Mouse (Mus musculus) right cerebral cortex, postnatal 25 days (tissue): ENCODE data around the gene Coro1a.

ENCODE experiments used
- DNase-seq: peaks from one replicate; pipeline ENCODE4 v3.0.0; 2022

Gene Coro1a

GRCm38 (mm10) chr7:126679683-126680082, 27.9 kb downstream of the Coro1a start:
- no peak for DNase-seq

- DNase-seq, result no peak
Observed at GRCm38 (mm10) chr7:126678545-126679341, 28.8 kb downstream of the Coro1a start.

- no peak for DNase-seq
Observed at GRCm38 (mm10) chr7:126676631-126677220, 30.9 kb downstream of the Coro1a start.

GRCm38 (mm10) chr7:126676207-126676606, 31.4 kb downstream of the Coro1a start, which contains the start of gene Sult1a1:
Gene Sult1a1 (minus strand): TSS chr7:126676432.
- DNase-seq, result no peak

- no peak for DNase-seq
Observed at GRCm38 (mm10) chr7:126675104-126675503, 32.5 kb downstream of the Coro1a start.

GRCm38 (mm10) chr7:126672111-126672510, 35.5 kb downstream of the Coro1a start:
- no peak for DNase-seq

- no peak for DNase-seq
Observed at GRCm38 (mm10) chr7:126670152-126670551, 37.4 kb downstream of the Coro1a start.

GRCm38 (mm10) chr7:126668452-126668851, 39.1 kb downstream of the Coro1a start:
- no peak for DNase-seq

GRCm38 (mm10) chr7:126667495-126668090, 40.0 kb downstream of the Coro1a start:
- DNase-seq, result no peak

- DNase-seq, result no peak
Observed at GRCm38 (mm10) chr7:126665269-126665668, 42.3 kb downstream of the Coro1a start.

GRCm38 (mm10) chr7:126663646-126664045, 43.9 kb downstream of the Coro1a start:
- DNase-seq, result no peak

GRCm38 (mm10) chr7:126659771-126660170, 47.8 kb downstream of the Coro1a start:
- DNase-seq, result no peak

- no peak for DNase-seq
Observed at GRCm38 (mm10) chr7:126657522-126657921, 50.1 kb downstream of the Coro1a start.

- DNase-seq, result no peak
Observed at GRCm38 (mm10) chr7:126655695-126656094, 51.9 kb downstream of the Coro1a start.

- no peak for DNase-seq
Observed at GRCm38 (mm10) chr7:126653991-126654390, 53.6 kb downstream of the Coro1a start.

GRCm38 (mm10) chr7:126650852-126651251, 56.7 kb downstream of the Coro1a start:
- no peak for DNase-seq
